Mouse (Mus musculus) forebrain, embryonic 14.5 days (tissue): Measurements from ENCODE around the gene Aurkb. TPM values are rescaled to one million over a fixed set of nuclear protein-coding genes. Genes with fewer than 3 reads are reported as not detected.

Experiments
- ATAC-seq: fragments of 200-750 bp; cut with Nextera tagmentation; 2 replicates; pipeline ENCODE4 v1.8.0; 2017; ENCODE audit warnings: mild to moderate bottlenecking, moderate library complexity
- DNase-seq: peaks from one replicate; pipeline ENCODE4 v3.0.0-alpha.2; 2015; ENCODE audit warnings: low spot score
- H3K27ac ChIP-seq: fragments of 300-500 bp; sonication (generic); 2 replicates; pipeline ENCODE4 v1.5.1; 2014; ENCODE audit warnings: low read depth, mild to moderate bottlenecking, control low read depth, low read length, moderate library complexity
- H3K27me3 ChIP-seq: fragments of 300-500 bp; sonication (generic); replicated peaks from 2 replicates; pipeline ENCODE4 v1.6.1; 2014; ENCODE audit warnings: low read length, control low read depth, mixed read lengths; ENCODE audit not compliant: control insufficient read depth, insufficient read depth
- H3K36me3 ChIP-seq: fragments of 300-500 bp; sonication (generic); 2 replicates; pipeline ENCODE4 v1.6.1; 2014; ENCODE audit warnings: low read length, control low read depth; ENCODE audit not compliant: control insufficient read depth, insufficient read depth
- H3K4me1 ChIP-seq: fragments of 300-500 bp; sonication (generic); 2 replicates; pipeline ENCODE4 v1.6.1; 2014; ENCODE audit warnings: antibody characterized with exemption, low read length, control low read depth; ENCODE audit not compliant: control insufficient read depth, insufficient read depth
- H3K4me2 ChIP-seq: fragments of 300-500 bp; sonication (generic); 2 replicates; pipeline ENCODE4 v1.6.1; 2014; ENCODE audit warnings: mild to moderate bottlenecking, control low read depth, low read length
- H3K4me3 ChIP-seq: fragments of 300-500 bp; sonication (generic); 2 replicates; pipeline ENCODE4 v1.5.1; 2014; ENCODE audit warnings: low read depth, low read length, control low read depth
- H3K9ac ChIP-seq: fragments of 300-500 bp; sonication (generic); 2 replicates; pipeline ENCODE4 v1.6.1; 2014; ENCODE audit warnings: mild to moderate bottlenecking, low read length, control low read depth, moderate library complexity
- H3K9me3 ChIP-seq: fragments of 300-500 bp; sonication (generic); replicated peaks from 2 replicates; pipeline ENCODE4 v1.6.1; 2016; ENCODE audit warnings: low read length, control low read depth, mixed read lengths; ENCODE audit not compliant: control insufficient read depth
- WGBS: fragments of 180-500 bp; shearing (Covaris S2); extraction: QIAGEN DNeasy Blood & Tissue Kit; methylation state at CpG from one replicate; pipeline ENCODE4 v1.1.7; 2014; 5-methylcytosine and 5-hydroxymethylcytosine counted together
- polyA plus RNA-seq: library from polyadenylated mRNA; unstranded; fragments of >200 nt; fragmentation: Nextera tagmentation; extraction: Ambion mirVana; gene quantifications from 2 replicates; pipeline ENCODE4 v1.2.1, GENCODE M21; 2014

Gene Aurkb
- polyA plus RNA-seq, 1 experiment from 2014 or later, result 74.0 TPM

GRCm38 (mm10) chr11:69047592-69047991 lies 2.1 kb downstream of the Aurkb start:
- peaks cover 10% of the 10 kb centered on the region; the same call in 1 of the 2 replicates for H3K4me1 ChIP-seq
- no peaks in the 10 kb centered on the region for H3K9me3 ChIP-seq
- 89% methylated on average over 12 of the region's 12 CpGs for WGBS
- H3K4me2 ChIP-seq, result peak overlapping the region; percentile 88
- H3K27me3 ChIP-seq, result no peaks in the 10 kb centered on the region
- no peak overlapping the region for H3K27ac ChIP-seq
- DNase-seq, result no peak
- ATAC-seq, result no peak
- H3K9ac ChIP-seq, result peak overlapping the region; percentile 37; the same call in 1 of the 2 replicates
- H3K4me3 ChIP-seq, result no peak overlapping the region
- peaks cover 33% of the 10 kb centered on the region for H3K36me3 ChIP-seq

GRCm38 (mm10) chr11:69048151-69048550 lies 2.7 kb downstream of the Aurkb start:
- Histone ChIP-seq H3K27me3 (no peaks in the 10 kb centered on the region), H3K4me2 (no peak overlapping the region)
- 94% methylated on average over 14 of the region's 14 CpGs for WGBS

GRCm38 (mm10) chr11:69050748-69051147 lies 5.3 kb downstream of the Aurkb start:
- Histone ChIP-seq H3K4me3 (no peak overlapping the region), H3K27ac (no peak overlapping the region), H3K36me3 (peaks cover 35% of the 10 kb centered on the region), H3K4me1 (peaks cover 10% of the 10 kb centered on the region; the same call in 1 of the 2 replicates), H3K9me3 (no peaks in the 10 kb centered on the region), H3K9ac (no peak overlapping the region), H3K4me2 (no peak overlapping the region), H3K27me3 (no peaks in the 10 kb centered on the region)
- DNase-seq, result no peak
- no peak for ATAC-seq
- WGBS, result 81% methylated on average over 8 of the region's 8 CpGs

More at GRCm38 (mm10) chr11:69048151-69048550, 2.7 kb downstream of the Aurkb start:
- Histone ChIP-seq H3K27ac (no peak overlapping the region), H3K9ac (no peak overlapping the region), H3K36me3 (peaks cover 33% of the 10 kb centered on the region), H3K9me3 (no peaks in the 10 kb centered on the region), H3K4me3 (no peak overlapping the region), H3K4me1 (peaks cover 10% of the 10 kb centered on the region; the same call in 1 of the 2 replicates)
- DNase-seq (no peak), ATAC-seq (no peak)

GRCm38 (mm10) chr11:69051771-69052170 lies 6.3 kb downstream of the Aurkb start:
- Histone ChIP-seq H3K36me3 (peaks cover 35% of the 10 kb centered on the region), H3K9me3 (no peaks in the 10 kb centered on the region), H3K9ac (no peak overlapping the region), H3K27ac (no peak overlapping the region), H3K4me3 (no peak overlapping the region), H3K27me3 (no peaks in the 10 kb centered on the region), H3K4me1 (peaks cover 6% of the 10 kb centered on the region; the same call in 1 of the 2 replicates), H3K4me2 (no peak overlapping the region)
- 68% methylated on average over 4 of the region's 4 CpGs for WGBS
- no peak for DNase-seq
- ATAC-seq, result no peak

GRCm38 (mm10) chr11:69052824-69053421 lies 7.5 kb downstream of the Aurkb start:
- Histone ChIP-seq H3K4me1 (no peaks in the 10 kb centered on the region), H3K9ac (no peak overlapping the region), H3K9me3 (no peaks in the 10 kb centered on the region), H3K27me3 (no peaks in the 10 kb centered on the region), H3K27ac (no peak overlapping the region), H3K4me3 (no peak overlapping the region), H3K36me3 (peaks cover 34% of the 10 kb centered on the region), H3K4me2 (no peak overlapping the region)
- ATAC-seq (no peak), DNase-seq (no peak)
- WGBS, result 91% methylated on average over 2 of the region's 2 CpGs

- no peak overlapping the region for H3K4me3 ChIP-seq
- ATAC-seq, result no peak
- peaks cover 25% of the 10 kb centered on the region for H3K36me3 ChIP-seq
- no peaks in the 10 kb centered on the region for H3K9me3 ChIP-seq
- H3K4me1 ChIP-seq, result peaks cover 3% of the 10 kb centered on the region; the same call in 1 of the 2 replicates
- DNase-seq, result no peak
- H3K27me3 ChIP-seq, result no peaks in the 10 kb centered on the region
- no peak overlapping the region for H3K4me2 ChIP-seq
- no peak overlapping the region for H3K27ac ChIP-seq
- 78% methylated on average over 3 of the region's 3 CpGs for WGBS
- no peak overlapping the region for H3K9ac ChIP-seq
Measured at GRCm38 (mm10) chr11:69053848-69054247, 8.4 kb downstream of the Aurkb start.

- 72% methylated on average over 2 of the region's 2 CpGs for WGBS
- Histone ChIP-seq H3K4me3 (peak overlapping the region; percentile 87), H3K4me2 (peak overlapping the region; percentile 56), H3K27ac (peak overlapping the region; percentile 67), H3K9ac (peak overlapping the region; percentile 50), H3K27me3 (no peaks in the 10 kb centered on the region), H3K4me1 (peaks cover 15% of the 10 kb centered on the region), H3K9me3 (no peaks in the 10 kb centered on the region), H3K36me3 (0 out of 2 replicates have a peak, but pooled peaks cover 3% of the 10 kb centered on the region)
- ATAC-seq, result no peak
- no peak for DNase-seq
Measured at GRCm38 (mm10) chr11:69058265-69058664, 12.8 kb downstream of the Aurkb start.

GRCm38 (mm10) chr11:69058729-69059356 lies 13.4 kb downstream of the Aurkb start:
- peak; percentile 13 for ATAC-seq
- WGBS, result 1% methylated on average over 19 of the region's 19 CpGs

More at GRCm38 (mm10) chr11:69058729-69059356, 13.4 kb downstream of the Aurkb start:
- H3K9me3 ChIP-seq, result no peaks in the 10 kb centered on the region
- H3K36me3 ChIP-seq, result 0 out of 2 replicates have a peak, but pooled peaks cover 1% of the 10 kb centered on the region
- peak overlapping the region; percentile 56 for H3K4me2 ChIP-seq
- H3K27ac ChIP-seq, result peak overlapping the region; percentile 67
- no peaks in the 10 kb centered on the region for H3K27me3 ChIP-seq
- H3K9ac ChIP-seq, result peak overlapping the region; percentile 50
- peaks cover 15% of the 10 kb centered on the region for H3K4me1 ChIP-seq
- DNase-seq, result no peak
- peak overlapping the region; percentile 87 for H3K4me3 ChIP-seq
